Comparison of ENCODE assay signal across 8 mouse cellular contexts in the genomic region with DNA sequence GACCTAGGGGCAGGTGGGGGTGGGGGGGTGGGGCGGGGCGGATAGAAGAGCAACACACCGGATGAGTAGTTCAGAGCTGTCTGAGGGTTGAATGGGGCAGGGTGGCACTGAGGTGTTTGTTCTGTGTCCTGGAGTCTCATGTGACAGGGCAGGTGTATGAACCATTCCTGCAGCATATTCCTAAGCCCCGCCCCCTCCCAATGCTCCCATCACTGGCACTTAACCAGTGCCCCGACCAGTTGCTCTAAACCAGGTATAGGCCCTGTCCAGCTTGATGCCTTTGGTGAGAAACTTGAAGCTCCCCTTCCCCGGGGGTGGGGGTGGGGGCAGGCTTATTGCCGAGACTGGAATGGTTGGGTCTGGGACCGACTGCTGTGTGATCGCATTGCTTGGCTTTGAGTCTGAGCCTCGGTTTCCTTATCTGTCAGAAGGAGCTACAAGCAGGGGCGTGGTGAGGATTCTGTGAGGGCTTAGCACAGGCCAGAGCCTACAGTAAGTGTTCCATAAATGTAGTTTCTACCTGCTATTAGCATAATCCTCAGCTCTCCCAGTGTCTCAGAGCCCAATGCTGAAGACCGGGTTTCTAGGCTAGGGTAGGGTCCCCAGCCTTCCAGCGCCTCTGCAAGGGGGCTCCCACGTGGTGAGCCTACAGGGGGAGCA. TPM values are rescaled to one million over a fixed set of nuclear protein-coding genes. Genes with fewer than 3 reads are reported as not detected.
A peak's percentile ranks its signal among the peaks of the same experiment; 100 is the strongest.
DNase-seq lines count a peak whose midpoint lies in the region; ATAC-seq and TF ChIP-seq lines count a peak whose summit lies in the region.

No protein-coding gene starts in this region.

- H3K9ac ChIP-seq in forebrain, embryonic 13.5 days = peak overlapping the region; percentile 67
- no peak overlapping the region for H3K9ac ChIP-seq in limb, embryonic 15.5 days

- no peak for TF ChIP-seq CTCF in layer of hippocampus, adult 2 months (conservative IDR thresholded peaks at IDR 0.05)
- TF ChIP-seq CTCF in olfactory bulb, adult 2 months (IDR thresholded peaks at IDR 0.05; ENCODE audit: insufficient read depth, low read depth, low read length) = no peak

- H3K27ac ChIP-seq in layer of hippocampus, adult 2 months = no peak overlapping the region
- peak overlapping the region; percentile 91 for H3K27ac ChIP-seq in forebrain, embryonic 13.5 days
- H3K27ac ChIP-seq in limb, embryonic 15.5 days = no peak overlapping the region
- no peak overlapping the region for H3K27ac ChIP-seq in olfactory bulb, adult 2 months (ENCODE audit: insufficient read depth, low read depth, low read length)

- peak overlapping the region; percentile 48 for H3K4me3 ChIP-seq in layer of hippocampus, adult 2 months
- H3K4me3 ChIP-seq in forebrain, embryonic 13.5 days = peak overlapping the region; percentile 83
- H3K4me3 ChIP-seq in limb, embryonic 15.5 days = peak overlapping the region; percentile 39
- peak overlapping the region; percentile 95 for H3K4me3 ChIP-seq in olfactory bulb, adult 2 months (ENCODE audit: insufficient read depth, low read depth, low read length)

- H3K9me3 ChIP-seq in forebrain, embryonic 13.5 days (replicated peaks) = no peaks in the 10 kb centered on the region
- no peaks in the 10 kb centered on the region for H3K9me3 ChIP-seq in limb, embryonic 15.5 days

- DNase-seq in layer of hippocampus, adult 2 months (ENCODE audit: low spot score in 2 of 2) = no peak
- no peak for DNase-seq in layer of hippocampus, adult 11-12 months (ENCODE audit: low spot score)
- DNase-seq in ovary, adult 18-20 months (ENCODE audit: low spot score) = no peak
- no peak for DNase-seq in spleen, postnatal 4 days (ENCODE audit: low spot score in 2 of 2)
- DNase-seq in yolk sac, embryonic 10.5 days (ENCODE audit: low spot score) = no peak

- WGBS in forebrain, embryonic 13.5 days = 2% methylated on average over 14 of the region's 14 CpGs
- 6% methylated on average over 14 of the region's 14 CpGs for WGBS in limb, embryonic 15.5 days
- 2% methylated on average over 12 of the region's 14 CpGs for WGBS in olfactory bulb, adult 2 months

- peaks cover 33% of the 10 kb centered on the region for H3K27me3 ChIP-seq in forebrain, embryonic 13.5 days
- peaks cover 65% of the 10 kb centered on the region for H3K27me3 ChIP-seq in limb, embryonic 15.5 days

- no peaks in the 10 kb centered on the region for H3K36me3 ChIP-seq in forebrain, embryonic 13.5 days (ENCODE audit: poor library complexity, severe bottlenecking)
- no peaks in the 10 kb centered on the region for H3K36me3 ChIP-seq in limb, embryonic 15.5 days

- H3K4me2 ChIP-seq in forebrain, embryonic 13.5 days = peak overlapping the region; percentile 89
- H3K4me2 ChIP-seq in limb, embryonic 15.5 days = peak overlapping the region; percentile 60

- H3K4me1 ChIP-seq in forebrain, embryonic 13.5 days = peaks cover 83% of the 10 kb centered on the region
- H3K4me1 ChIP-seq in limb, embryonic 15.5 days = peaks cover 55% of the 10 kb centered on the region
- peaks cover 62% of the 10 kb centered on the region for H3K4me1 ChIP-seq in olfactory bulb, adult 2 months (ENCODE audit: control insufficient read depth, insufficient read depth, low read length)

- TF ChIP-seq POLR2A in olfactory bulb, adult 2 months (IDR thresholded peaks at IDR 0.05; ENCODE audit: insufficient read depth, low read depth, low read length) = no peak

- no peak for ATAC-seq in forebrain, embryonic 13.5 days
- ATAC-seq in limb, embryonic 15.5 days (ENCODE audit: insufficient number of reproducible peaks, low FRiP score, low TSS enrichment, low read depth) = no peak

RNA-seq across cellular contexts. Expression of gene Fam222a, which starts 3.1 kb away (rescaled TPM):
- total RNA-seq in layer of hippocampus, adult 2 months (2021) = 1 to 10 TPM; 3.5 to 4.1 TPM
- polyA plus RNA-seq in forebrain, embryonic 13.5 days (2015; fragmentation: Nextera tagmentation; extraction: Ambion mirVana) = 4.8 and 4.9 TPM in 2 replicates
- polyA plus RNA-seq in limb, embryonic 15.5 days (2015; fragmentation: Nextera tagmentation; extraction: Ambion mirVana) = 0.46 and 0.63 TPM in 2 replicates
- polyA plus RNA-seq in olfactory bulb, adult 2 months (2012; ENCODE audit: insufficient read depth, insufficient read length, low replicate concordance, missing spikeins) = not detected in 2 replicates

Comparison
In these comparisons a context has a peak if more than half of its experiments do, and no peak if none do; other contexts are left out.
1. H3K4me3 ChIP-seq: peak in every context shown above with its lines; median percentile 95 in olfactory bulb, adult 2 months; 83 in forebrain, embryonic 13.5 days; 48 in layer of hippocampus, adult 2 months; 39 in limb, embryonic 15.5 days.